ENCODE assay signal across 37 mouse cellular contexts in the genomic region with DNA sequence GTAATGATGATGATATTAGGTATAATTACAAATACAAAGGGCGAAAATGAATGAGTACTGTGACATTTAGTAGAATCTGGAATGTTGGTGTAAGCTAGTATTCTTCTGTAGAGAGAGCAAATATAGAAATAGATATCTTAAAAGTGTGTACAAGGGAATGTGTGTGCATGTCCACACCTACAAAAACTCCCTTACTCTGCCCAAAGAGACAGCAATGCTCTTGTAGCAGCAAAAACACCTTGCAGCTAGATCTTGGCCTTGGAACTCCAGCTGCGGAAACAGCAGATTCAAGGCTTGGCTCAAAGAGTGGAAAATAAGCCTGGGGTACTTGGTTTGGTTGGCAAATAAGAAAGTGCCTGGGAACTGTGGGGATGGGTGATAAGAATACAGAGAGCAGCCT. TPM values are rescaled to one million over a fixed set of nuclear protein-coding genes. Genes with fewer than 3 reads are reported as not detected.
"Had no signal": no experiment of that assay in that cellular context is flagged by ENCODE, and none has a peak within 500 bp of the region (broad histone marks: within the 10 kb centered on the region; RNA-seq: fewer than 3 reads in every experiment).

No protein-coding gene starts in this region.

- H3K4me2 ChIP-seq: embryonic facial prominence, embryonic 12.5 days; embryonic facial prominence, embryonic 13.5 days; embryonic facial prominence, embryonic 15.5 days; forebrain, embryonic 12.5 days; forebrain, embryonic 13.5 days; forebrain, embryonic 15.5 days had no signal

- H3K4me3 ChIP-seq: embryonic facial prominence, embryonic 10.5 days; embryonic facial prominence, embryonic 12.5 days; embryonic facial prominence, embryonic 13.5 days; embryonic facial prominence, embryonic 15.5 days; erythroblast, embryonic 14.5 days; forebrain, embryonic 10.5 days; forebrain, embryonic 12.5 days; forebrain, embryonic 13.5 days; forebrain, embryonic 15.5 days; gastrocnemius, adult 2 months had no signal

- ATAC-seq: forebrain, embryonic 13.5 days; forebrain, embryonic 14.5 days; forebrain, embryonic 15.5 days; forebrain, embryonic 16.5 days; forebrain, postnatal 0 days had no signal

- H3K27ac ChIP-seq: embryonic facial prominence, embryonic 10.5 days; embryonic facial prominence, embryonic 12.5 days; embryonic facial prominence, embryonic 13.5 days; embryonic facial prominence, embryonic 15.5 days; forebrain, embryonic 10.5 days; forebrain, embryonic 12.5 days; forebrain, embryonic 13.5 days; forebrain, embryonic 15.5 days; gastrocnemius, adult 2 months had no signal

- H3K9ac ChIP-seq: embryonic facial prominence, embryonic 12.5 days; embryonic facial prominence, embryonic 13.5 days; embryonic facial prominence, embryonic 15.5 days; forebrain, embryonic 12.5 days; forebrain, embryonic 13.5 days; forebrain, embryonic 15.5 days; forebrain, postnatal 0 days had no signal

- DNase-seq: cerebellum, adult 2 months; cerebellum, adult 8-10 months; cerebellum, adult 9-10 months; cerebellum, adult 9-11 months; cerebellum, postnatal 10 days; cerebellum, postnatal 14 days; cerebellum, postnatal 25 days; cerebellum, postnatal 36 days; embryo, embryonic 11 days; forebrain, postnatal 0 days; gastrocnemius, adult 2 months; gastrocnemius, postnatal 10 days; gastrocnemius, postnatal 14 days; gastrocnemius, postnatal 25 days; gastrocnemius, postnatal 36 days; heart, adult 18-20 months had no signal

- H3K27me3 ChIP-seq: embryonic facial prominence, embryonic 12.5 days; embryonic facial prominence, embryonic 13.5 days; embryonic facial prominence, embryonic 15.5 days; forebrain, embryonic 12.5 days; forebrain, embryonic 13.5 days; forebrain, embryonic 15.5 days had no signal

- H3K4me1 ChIP-seq: embryonic facial prominence, embryonic 12.5 days; embryonic facial prominence, embryonic 13.5 days; embryonic facial prominence, embryonic 15.5 days had no signal

- H3K36me3 ChIP-seq: embryonic facial prominence, embryonic 10.5 days; embryonic facial prominence, embryonic 12.5 days; embryonic facial prominence, embryonic 13.5 days; embryonic facial prominence, embryonic 15.5 days; forebrain, embryonic 10.5 days; forebrain, embryonic 12.5 days; forebrain, embryonic 15.5 days had no signal

- H3K9me3 ChIP-seq: embryonic facial prominence, embryonic 10.5 days; embryonic facial prominence, embryonic 12.5 days; embryonic facial prominence, embryonic 13.5 days; embryonic facial prominence, embryonic 15.5 days; forebrain, embryonic 10.5 days; forebrain, embryonic 12.5 days; forebrain, embryonic 13.5 days; forebrain, embryonic 15.5 days had no signal

RNA-seq across cellular contexts. Expression of gene Atp6v1g3, which starts 57.0 kb away (rescaled TPM):
- total RNA-seq: common myeloid progenitor, adult 5-6 weeks; forebrain, postnatal 0 days; gastrocnemius, adult 18-20 months; gastrocnemius, adult 2 months; gastrocnemius, adult 8-10 months; gastrocnemius, postnatal 10 days; gastrocnemius, postnatal 14 days; gastrocnemius, postnatal 25 days; gastrocnemius, postnatal 36 days; gastrocnemius, postnatal 4 days; granulocyte monocyte progenitor cell, adult 5-6 weeks; heart, adult 18-20 months; heart, adult 8-10 months had no signal
- polyA plus RNA-seq: cerebellum, adult 2 months; cortical plate, adult 2 months; embryonic facial prominence, embryonic 10.5 days; embryonic facial prominence, embryonic 11.5 days; embryonic facial prominence, embryonic 13.5 days; erythroblast, embryonic 14.5 days; forebrain, embryonic 10.5 days; forebrain, embryonic 11.5 days; forebrain, embryonic 12.5 days; forebrain, embryonic 13.5 days; forebrain, embryonic 14.5 days; forebrain, embryonic 15.5 days; forebrain, embryonic 16.5 days; forebrain, postnatal 0 days; frontal cortex, adult 2 months had no signal
